Mouse (Mus musculus) embryonic facial prominence, embryonic 14.5 days (tissue): ENCODE measurements around the gene Hhat. TPM values are rescaled to one million over a fixed set of nuclear protein-coding genes. Genes with fewer than 3 reads are reported as not detected.

Experiments used
- ATAC-seq: fragments of 200-750 bp; cut with Nextera tagmentation; 2 replicates; pipeline ENCODE4 v1.8.0; 2017; ENCODE audit warnings: low read depth, moderate number of reproducible peaks, moderate TSS enrichment
- DNase-seq: peaks from one replicate; pipeline ENCODE4 v3.0.0-alpha.2; 2015; ENCODE audit warnings: low spot score
- H3K27ac ChIP-seq: fragments of 300-500 bp; sonication (generic); replicated peaks from 2 replicates; pipeline ENCODE4 v1.5.1; 2014; ENCODE audit warnings: low read depth, mild to moderate bottlenecking, low read length, moderate library complexity
- H3K27me3 ChIP-seq: fragments of 300-500 bp; sonication (generic); replicated peaks from 2 replicates; pipeline ENCODE4 v1.6.1; 2014; ENCODE audit warnings: low read length; ENCODE audit not compliant: control insufficient read depth, insufficient read depth
- H3K36me3 ChIP-seq: fragments of 300-500 bp; sonication (generic); 2 replicates; pipeline ENCODE4 v1.6.1; 2014; ENCODE audit warnings: low read length, mixed read lengths; ENCODE audit not compliant: control insufficient read depth, insufficient read depth
- H3K4me1 ChIP-seq: fragments of 300-500 bp; sonication (generic); 2 replicates; pipeline ENCODE4 v1.6.1; 2014; ENCODE audit warnings: antibody characterized with exemption, low read length; ENCODE audit not compliant: control insufficient read depth, insufficient read depth
- H3K4me2 ChIP-seq: fragments of 300-500 bp; sonication (generic); 2 replicates; pipeline ENCODE4 v1.6.1; 2014; ENCODE audit warnings: low read depth, mild to moderate bottlenecking, low read length, moderate library complexity, mixed read lengths
- H3K4me3 ChIP-seq: fragments of 300-500 bp; sonication (generic); 2 replicates; pipeline ENCODE4 v1.5.1; 2014; ENCODE audit warnings: low read depth, mild to moderate bottlenecking, low read length
- H3K9ac ChIP-seq: fragments of 300-500 bp; sonication (generic); 2 replicates; pipeline ENCODE4 v1.6.1; 2014; ENCODE audit warnings: low read depth, mild to moderate bottlenecking, low read length, moderate library complexity, mixed read lengths
- H3K9me3 ChIP-seq: fragments of 300-500 bp; sonication (generic); 2 replicates; pipeline ENCODE4 v1.6.1; 2016; ENCODE audit warnings: low read length; ENCODE audit not compliant: control insufficient read depth
- WGBS: fragments of 180-500 bp; shearing (Covaris S2); extraction: QIAGEN DNeasy Blood & Tissue Kit; methylation state at CpG from one replicate; pipeline ENCODE4 v1.1.7; 2014; 5-methylcytosine and 5-hydroxymethylcytosine counted together
- polyA plus RNA-seq: library from polyadenylated mRNA; unstranded; fragments of >200 nt; fragmentation: Nextera tagmentation; extraction: Ambion mirVana; gene quantifications from 2 replicates; pipeline ENCODE4 v1.2.1, GENCODE M21; 2014

Gene Hhat
- polyA plus RNA-seq, 1 experiment from 2014 or later, result 9.3 TPM

GRCm38 (mm10) chr1:192512821-192513220 lies 258.2 kb downstream of the Hhat start:
- DNase-seq, result no peak
- no peak overlapping the region for H3K9ac ChIP-seq
- H3K4me3 ChIP-seq, result no peak overlapping the region
- no peak overlapping the region for H3K27ac ChIP-seq
- 97% methylated on average over 1 of the region's 1 CpGs for WGBS
- H3K27me3 ChIP-seq, result no peaks in the 10 kb centered on the region
- no peak for ATAC-seq
- H3K4me2 ChIP-seq, result no peak overlapping the region
- H3K4me1 ChIP-seq, result no peaks in the 10 kb centered on the region
- H3K36me3 ChIP-seq, result no peaks in the 10 kb centered on the region
- H3K9me3 ChIP-seq, result no peaks in the 10 kb centered on the region

DNA sequence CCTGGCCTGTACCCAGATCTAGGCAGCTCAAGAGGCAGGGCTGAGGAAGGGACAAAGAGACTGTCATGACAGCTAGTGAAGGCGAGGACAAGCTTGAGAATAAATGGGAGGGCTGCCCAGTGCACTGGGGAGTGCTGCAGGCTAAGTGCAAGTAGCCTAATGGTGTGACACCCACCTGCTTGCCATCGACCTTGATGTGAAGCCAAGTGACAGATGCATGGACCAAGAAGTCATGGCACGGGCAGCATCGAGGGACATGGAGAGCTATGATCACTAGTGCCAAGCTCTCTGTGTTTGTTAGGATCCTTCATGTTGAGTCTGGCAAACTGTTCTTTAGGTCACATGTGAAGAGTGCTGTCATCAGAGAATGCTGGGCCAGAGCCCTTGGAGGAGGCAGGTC lies 267.4 kb downstream of the Hhat start:
- Histone ChIP-seq H3K36me3 (no peaks in the 10 kb centered on the region), H3K27me3 (no peaks in the 10 kb centered on the region), H3K9ac (no peak overlapping the region), H3K4me1 (no peaks in the 10 kb centered on the region), H3K4me3 (no peak overlapping the region), H3K9me3 (no peaks in the 10 kb centered on the region), H3K27ac (no peak overlapping the region), H3K4me2 (no peak overlapping the region)
- WGBS, result 97% methylated on average over 4 of the region's 4 CpGs
- DNase-seq (no peak), ATAC-seq (no peak)

- H3K27me3 ChIP-seq, result no peaks in the 10 kb centered on the region
- H3K36me3 ChIP-seq, result no peaks in the 10 kb centered on the region
- H3K4me2 ChIP-seq, result no peak overlapping the region
- no peaks in the 10 kb centered on the region for H3K4me1 ChIP-seq
- H3K9me3 ChIP-seq, result no peaks in the 10 kb centered on the region
- DNase-seq (no peak), ATAC-seq (no peak)
- H3K4me3 ChIP-seq, result no peak overlapping the region
- no peak overlapping the region for H3K9ac ChIP-seq
- H3K27ac ChIP-seq, result no peak overlapping the region
These were observed 268.2 kb downstream of the Hhat start for GRCm38 (mm10) chr1:192502835-192503234.

- Histone ChIP-seq H3K36me3 (no peaks in the 10 kb centered on the region), H3K27me3 (no peaks in the 10 kb centered on the region), H3K4me1 (no peaks in the 10 kb centered on the region), H3K4me2 (no peak overlapping the region), H3K4me3 (no peak overlapping the region), H3K9me3 (no peaks in the 10 kb centered on the region), H3K27ac (no peak overlapping the region), H3K9ac (no peak overlapping the region)
- no peak for DNase-seq
- 76% methylated on average over 9 of the region's 9 CpGs for WGBS
- no peak for ATAC-seq
These were observed 269.0 kb downstream of the Hhat start for GRCm38 (mm10) chr1:192502016-192502415.

DNA sequence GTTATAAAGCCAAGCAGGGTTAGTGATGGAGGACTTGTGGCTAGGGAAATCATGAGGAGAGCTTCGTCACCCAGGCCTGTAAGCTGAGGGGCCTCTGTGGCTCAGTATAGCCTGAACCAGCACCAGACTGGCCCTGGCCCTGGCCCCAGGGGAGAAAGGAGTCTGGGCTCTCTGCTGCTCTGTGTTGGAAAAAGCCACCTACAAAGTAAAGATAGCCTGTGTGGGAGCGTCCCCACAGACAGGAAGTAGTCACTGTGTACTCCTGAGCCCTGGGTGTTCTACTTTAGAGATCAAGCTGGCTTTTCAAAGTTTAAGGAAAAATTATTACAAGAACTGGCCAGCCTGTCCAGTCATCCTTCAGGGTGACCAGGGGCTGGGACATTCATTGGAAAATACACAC lies 273.5 kb downstream of the Hhat start:
- 81% methylated on average over 2 of the region's 2 CpGs for WGBS
- DNase-seq (no peak), ATAC-seq (no peak)
- no peak overlapping the region for H3K4me3 ChIP-seq
- H3K9me3 ChIP-seq, result no peaks in the 10 kb centered on the region
- no peaks in the 10 kb centered on the region for H3K27me3 ChIP-seq
- H3K4me2 ChIP-seq, result no peak overlapping the region
- H3K27ac ChIP-seq, result no peak overlapping the region
- H3K36me3 ChIP-seq, result no peaks in the 10 kb centered on the region
- H3K9ac ChIP-seq, result no peak overlapping the region
- H3K4me1 ChIP-seq, result no peaks in the 10 kb centered on the region

DNA sequence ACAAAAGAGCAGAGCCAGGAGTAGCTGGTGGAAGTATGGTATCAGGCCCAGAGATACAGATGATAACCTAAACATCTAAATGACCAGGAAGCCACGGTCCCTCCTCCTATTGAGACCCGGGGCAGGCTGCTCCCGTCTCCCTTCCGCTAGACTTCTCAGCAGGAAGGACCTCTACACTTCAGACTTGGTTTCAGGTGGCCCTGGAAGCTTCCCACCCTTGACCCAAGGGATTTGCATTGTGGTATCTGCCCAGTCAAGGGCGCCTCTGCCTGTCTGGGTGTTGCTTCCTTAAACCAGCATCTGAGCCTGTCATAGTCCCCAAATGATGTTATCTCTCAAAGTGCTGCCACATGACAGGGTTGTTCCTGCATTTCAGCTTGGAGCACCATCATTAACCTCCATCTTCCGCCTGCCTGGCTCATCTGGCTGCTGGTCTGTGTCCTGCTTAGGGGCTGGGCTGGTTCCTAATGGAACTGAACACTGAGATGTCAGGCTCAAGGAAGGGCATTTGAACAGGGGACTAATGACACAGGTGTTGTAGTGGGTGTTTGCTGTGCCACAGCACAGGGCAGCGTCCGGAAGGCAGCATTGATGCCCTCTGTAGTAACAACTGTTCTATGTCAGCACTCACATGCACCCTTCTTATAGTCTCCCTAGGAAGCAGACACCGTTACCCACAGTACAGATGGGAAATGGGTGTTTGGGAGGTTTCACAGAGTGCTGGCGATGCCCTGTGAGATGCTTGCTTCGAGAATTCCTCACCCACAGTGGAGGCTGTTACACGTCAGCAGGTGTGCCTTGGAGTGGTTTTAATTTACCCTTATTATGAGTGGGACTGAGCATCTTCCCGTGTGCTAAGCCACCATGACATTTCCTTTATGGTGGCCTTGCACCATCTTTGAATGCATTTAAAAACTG lies 280.9 kb downstream of the Hhat start:
- Histone ChIP-seq H3K4me1 (no peaks in the 10 kb centered on the region), H3K36me3 (no peaks in the 10 kb centered on the region), H3K9me3 (no peaks in the 10 kb centered on the region), H3K4me3 (no peak overlapping the region), H3K4me2 (no peak overlapping the region), H3K27ac (no peak overlapping the region), H3K27me3 (no peaks in the 10 kb centered on the region), H3K9ac (no peak overlapping the region)
- ATAC-seq (no peak), DNase-seq (no peak)
- 70% methylated on average over 13 of the region's 13 CpGs for WGBS

GRCm38 (mm10) chr1:192487571-192487970 lies 283.5 kb downstream of the Hhat start:
- ATAC-seq (no peak), DNase-seq (no peak)
- H3K9ac ChIP-seq, result no peak overlapping the region
- no peaks in the 10 kb centered on the region for H3K4me1 ChIP-seq
- WGBS, result 90% methylated on average over 11 of the region's 11 CpGs
- no peak overlapping the region for H3K4me3 ChIP-seq
- no peaks in the 10 kb centered on the region for H3K36me3 ChIP-seq
- H3K9me3 ChIP-seq, result no peaks in the 10 kb centered on the region
- no peak overlapping the region for H3K4me2 ChIP-seq
- no peak overlapping the region for H3K27ac ChIP-seq
- no peaks in the 10 kb centered on the region for H3K27me3 ChIP-seq

DNA sequence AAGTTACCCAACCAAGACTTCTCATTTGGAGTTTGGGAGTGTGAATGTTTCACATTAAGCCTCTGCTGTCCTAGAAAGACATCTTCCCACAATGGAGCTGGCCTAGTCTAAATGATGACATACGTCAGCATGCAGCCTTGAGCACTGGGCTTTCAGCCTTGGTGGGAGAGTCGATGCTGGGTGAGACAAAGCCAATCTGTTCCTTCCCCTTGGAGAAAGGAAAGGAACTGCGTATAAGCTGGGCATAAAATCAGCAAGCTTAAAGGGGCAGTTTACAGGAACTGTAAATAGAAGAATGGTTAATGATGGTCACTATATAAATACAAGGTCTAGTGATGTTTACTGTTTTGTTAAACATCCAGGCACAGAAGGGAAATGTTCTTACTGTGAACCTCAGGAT lies 286.0 kb downstream of the Hhat start:
- Histone ChIP-seq H3K4me3 (no peak overlapping the region), H3K4me2 (no peak overlapping the region), H3K9me3 (no peaks in the 10 kb centered on the region), H3K9ac (no peak overlapping the region), H3K4me1 (no peaks in the 10 kb centered on the region), H3K27me3 (no peaks in the 10 kb centered on the region), H3K27ac (no peak overlapping the region), H3K36me3 (no peaks in the 10 kb centered on the region)
- ATAC-seq (no peak), DNase-seq (no peak)
- WGBS, result 73% methylated on average over 3 of the region's 3 CpGs

GRCm38 (mm10) chr1:192481446-192481845 lies 289.6 kb downstream of the Hhat start:
- H3K27ac ChIP-seq, result no peak overlapping the region
- DNase-seq (no peak), ATAC-seq (no peak)

More at GRCm38 (mm10) chr1:192481446-192481845, 289.6 kb downstream of the Hhat start:
- Histone ChIP-seq H3K4me2 (no peak overlapping the region), H3K4me3 (no peak overlapping the region), H3K36me3 (no peaks in the 10 kb centered on the region), H3K9me3 (no peaks in the 10 kb centered on the region), H3K27me3 (no peaks in the 10 kb centered on the region), H3K9ac (no peak overlapping the region), H3K4me1 (no peaks in the 10 kb centered on the region)
